Mouse (Mus musculus) A20 (cell line): ENCODE measurements around the gene Cwc15.

Experiments used
- DNase-seq: peaks from one replicate; pipeline ENCODE4 v3.0.0-alpha.2; 2011; ENCODE audit warnings: low read depth, low spot score

The Cwc15 gene

GRCm38 (mm10) chr9:14547584-14548365 is 47.4 kb downstream of the Cwc15 start:
- peak; percentile 33 for DNase-seq

GRCm38 (mm10) chr9:14548366-14548761 is 47.9 kb downstream of the Cwc15 start:
- no peak for DNase-seq

- DNase-seq, result no peak
These were observed 57.9 kb downstream of the Cwc15 start for GRCm38 (mm10) chr9:14558332-14558731.

GRCm38 (mm10) chr9:14559430-14559829 is 59.0 kb downstream of the Cwc15 start:
- DNase-seq, result no peak

- DNase-seq, result no peak
These were observed 59.6 kb downstream of the Cwc15 start for GRCm38 (mm10) chr9:14559996-14560395.
